Comparison of ENCODE assay signal across 38 mouse cellular contexts in the genomic region with DNA sequence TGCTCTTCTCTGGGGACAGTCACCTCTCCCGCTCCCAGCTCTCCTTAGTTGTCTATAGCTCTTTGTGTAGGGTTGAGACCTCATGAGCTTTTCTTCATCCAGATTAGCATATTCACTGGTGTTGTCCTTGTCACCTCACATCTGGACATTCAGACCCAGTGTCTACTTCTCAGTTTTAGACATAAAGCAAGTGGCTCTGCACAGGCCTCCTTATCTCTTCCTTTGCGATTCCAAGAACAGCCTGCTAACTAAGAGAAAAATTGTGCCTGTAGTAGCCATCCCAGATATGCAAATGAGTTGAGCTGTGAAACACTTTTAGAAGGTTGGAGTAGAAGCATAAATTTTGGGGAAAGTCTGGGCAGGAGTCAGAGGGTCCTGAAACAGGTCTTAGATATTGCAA. TPM values are rescaled to one million over a fixed set of nuclear protein-coding genes. Genes with fewer than 3 reads are reported as not detected.
DNase-seq lines count a peak whose midpoint lies in the region; ATAC-seq and TF ChIP-seq lines count a peak whose summit lies in the region.
"Had no signal": no experiment of that assay in that cellular context is flagged by ENCODE, and none has a peak within 500 bp of the region (broad histone marks: within the 10 kb centered on the region; RNA-seq: fewer than 3 reads in every experiment).

No protein-coding gene starts in this region.

- no peaks in the 10 kb centered on the region for H3K9me3 ChIP-seq in liver, embryonic 14.5 days (ENCODE audit: control insufficient read depth, low read length)
- H3K9me3 ChIP-seq in stomach, postnatal 0 days (ENCODE audit: control insufficient read depth, low read length), result no peaks in the 10 kb centered on the region
- H3K9me3 ChIP-seq: forebrain, embryonic 13.5 days; hindbrain, embryonic 15.5 days; kidney, embryonic 15.5 days; limb, embryonic 12.5 days; neural tube, embryonic 12.5 days had no signal

- no peak overlapping the region for H3K4me3 ChIP-seq in liver, embryonic 14.5 days (ENCODE audit: insufficient read depth in 1 of 2, low read depth in 2 of 2, low read length in 2 of 2)
- H3K4me3 ChIP-seq in stomach, postnatal 0 days (ENCODE audit: low read depth, low read length), result no peak overlapping the region
- H3K4me3 ChIP-seq: forebrain, embryonic 13.5 days; heart, embryonic 13.5 days; hindbrain, embryonic 10.5 days; hindbrain, embryonic 15.5 days; kidney, embryonic 15.5 days; layer of hippocampus, adult 2 months; left cerebral cortex, adult 2 months; limb, embryonic 12.5 days; neural tube, embryonic 12.5 days had no signal

- H3K27me3 ChIP-seq in liver, embryonic 14.5 days (ENCODE audit: control insufficient read depth, insufficient read depth, low read length), result no peaks in the 10 kb centered on the region
- no peaks in the 10 kb centered on the region for H3K27me3 ChIP-seq in stomach, postnatal 0 days (ENCODE audit: control insufficient read depth, insufficient read depth, low read length)
- H3K27me3 ChIP-seq: forebrain, embryonic 13.5 days; heart, embryonic 13.5 days; hindbrain, embryonic 15.5 days; kidney, embryonic 15.5 days; limb, embryonic 12.5 days; neural tube, embryonic 12.5 days had no signal

- 0 out of 2 replicates have a peak overlapping the region, but pooled peaks have one; percentile 20 for H3K9ac ChIP-seq in liver, embryonic 14.5 days (replicated peaks)
- H3K9ac ChIP-seq in stomach, postnatal 0 days (ENCODE audit: low read length), result no peak overlapping the region
- H3K9ac ChIP-seq: forebrain, embryonic 13.5 days; heart, embryonic 13.5 days; hindbrain, embryonic 15.5 days; kidney, embryonic 15.5 days; limb, embryonic 12.5 days; neural tube, embryonic 12.5 days had no signal

- H3K4me2 ChIP-seq in liver, embryonic 14.5 days (ENCODE audit: low read depth), result peak overlapping the region; percentile 44
- no peak overlapping the region for H3K4me2 ChIP-seq in stomach, postnatal 0 days (replicated peaks; ENCODE audit: low read depth)
- H3K4me2 ChIP-seq: forebrain, embryonic 13.5 days; heart, embryonic 13.5 days; hindbrain, embryonic 15.5 days; kidney, embryonic 15.5 days; limb, embryonic 12.5 days; midbrain, embryonic 11.5 days; neural tube, embryonic 12.5 days had no signal

- peak; percentile 32; the same call in 1 of the 2 replicates for ATAC-seq in common myeloid progenitor, adult 5-6 weeks (replicated peaks; ENCODE audit: low read depth, poor library complexity, severe bottlenecking)
- ATAC-seq in liver, embryonic 14.5 days (ENCODE audit: insufficient read depth), result peak; percentile 88
- ATAC-seq in megakaryocyte-erythroid progenitor cell, adult 5-6 weeks (replicated peaks; ENCODE audit: low FRiP score, low TSS enrichment, poor library complexity, severe bottlenecking), result peak; percentile 81
- ATAC-seq in erythroblast, adult 5-6 weeks (replicated peaks; ENCODE audit: low FRiP score, poor library complexity, severe bottlenecking), result no peak
- ATAC-seq in stomach, postnatal 0 days (ENCODE audit: low FRiP score, low TSS enrichment), result no peak
- ATAC-seq: activated CD4-positive, CD25-positive, alpha-beta regulatory T cell, adult 4 months; CD4-positive, CD25-positive, alpha-beta regulatory T cell, adult 4 months; forebrain, embryonic 13.5 days; lung, postnatal 0 days; midbrain, embryonic 16.5 days had no signal

- TF ChIP-seq EP300 in liver, embryonic 14.5 days (IDR thresholded peaks at IDR 0.05; ENCODE audit: low read depth), result peak; percentile 68
- TF ChIP-seq EP300 in stomach, postnatal 0 days (optimal IDR thresholded peaks at IDR 0.05), result no peak

- DNase-seq in testis, postnatal 14 days (ENCODE audit: low spot score), result peak; percentile 19
- DNase-seq in testis, postnatal 10 days (ENCODE audit: low spot score), result no peak
- peak; percentile 49 to 70 (median 61) for DNase-seq in liver, embryonic 14.5 days (ENCODE audit: low read depth in 3 of 3, low spot score in 3 of 3)
- no peak for DNase-seq in thymus, postnatal 0 days (ENCODE audit: low spot score)
- DNase-seq in stomach, postnatal 0 days (ENCODE audit: low spot score), result no peak
- DNase-seq: adrenal gland, adult 2 months; adrenal gland, postnatal 36 days; cerebellum, adult 11 months; cerebellum, adult 9-10 months; gastrocnemius, postnatal 14 days; heart, adult 11 months; heart, postnatal 14 days; kidney, adult 18-20 months; kidney, postnatal 36 days; lung, adult 18-20 months; lung, postnatal 4 days; thymus, adult 18-20 months; thymus, postnatal 36 days had no signal

- no peak for TF ChIP-seq CTCF in liver, embryonic 14.5 days (IDR thresholded peaks at IDR 0.05; ENCODE audit: low read depth)
- TF ChIP-seq CTCF in stomach, postnatal 0 days (IDR thresholded peaks at IDR 0.05; ENCODE audit: low read depth), result no peak

- WGBS in liver, embryonic 14.5 days (ENCODE audit: insufficient replicate concordance), result 17% methylated on average over 2 of the region's 2 CpGs
- WGBS in stomach, postnatal 0 days, result 85% methylated on average over 2 of the region's 2 CpGs

- peak overlapping the region; percentile 57 for H3K27ac ChIP-seq in liver, embryonic 14.5 days
- H3K27ac ChIP-seq in stomach, postnatal 0 days (replicated peaks), result no peak overlapping the region
- H3K27ac ChIP-seq: forebrain, embryonic 13.5 days; heart, embryonic 13.5 days; hindbrain, embryonic 10.5 days; hindbrain, embryonic 15.5 days; kidney, embryonic 15.5 days; layer of hippocampus, adult 2 months; left cerebral cortex, adult 2 months; limb, embryonic 12.5 days; neural tube, embryonic 12.5 days had no signal

- H3K4me1 ChIP-seq in liver, embryonic 14.5 days (replicated peaks; ENCODE audit: control insufficient read depth in 2 of 2, insufficient read depth in 2 of 2, low read length in 1 of 2), result peaks cover 16 to 24% of the 10 kb centered on the region in 2 experiments
- no peaks in the 10 kb centered on the region for H3K4me1 ChIP-seq in stomach, postnatal 0 days (replicated peaks; ENCODE audit: control insufficient read depth, insufficient read depth)
- H3K4me1 ChIP-seq: hindbrain, embryonic 10.5 days; hindbrain, embryonic 15.5 days; kidney, embryonic 15.5 days; limb, embryonic 12.5 days; neural tube, embryonic 12.5 days had no signal

- no peaks in the 10 kb centered on the region for H3K36me3 ChIP-seq in liver, embryonic 14.5 days (replicated peaks; ENCODE audit: control insufficient read depth, insufficient read depth, low read depth)
- no peaks in the 10 kb centered on the region for H3K36me3 ChIP-seq in stomach, postnatal 0 days (ENCODE audit: control insufficient read depth, insufficient read depth, low read length)
- H3K36me3 ChIP-seq: heart, embryonic 13.5 days; hindbrain, embryonic 10.5 days; hindbrain, embryonic 15.5 days; kidney, embryonic 15.5 days; limb, embryonic 12.5 days; neural tube, embryonic 12.5 days had no signal

RNA-seq across cellular contexts. Expression of a gene that starts 16.6 kb away (rescaled TPM):
- total RNA-seq in common myeloid progenitor, adult 5-6 weeks (2017), result 190 and 224 TPM in 2 replicates
- polyA plus RNA-seq in liver, embryonic 14.5 days (2012; rRNA removed), result 10.0 and 14.3 TPM in 2 replicates
- 110 and 116 TPM in 2 replicates for polyA plus RNA-seq in liver, embryonic 14.5 days (2014; fragmentation: Nextera tagmentation; extraction: Ambion mirVana)
- total RNA-seq in megakaryocyte-erythroid progenitor cell, adult 5-6 weeks (2014; fragmentation: Nextera tagmentation), result 109 and 127 TPM in 2 replicates
- total RNA-seq in megakaryocyte-erythroid progenitor cell, adult 5-6 weeks (2017), result 243 and 279 TPM in 2 replicates
- polyA plus RNA-seq in thymus, postnatal 0 days (2015; fragmentation: Nextera tagmentation; extraction: Ambion mirVana), result 281 and 293 TPM in 2 replicates
- total RNA-seq in erythroblast, adult 5-6 weeks (2015; ENCODE audit: low replicate concordance), result 40.5 and 93.4 TPM in 2 replicates
- 24.1 and 38.3 TPM in 2 replicates for total RNA-seq in erythroblast, adult 5-6 weeks (2017; ENCODE audit: low replicate concordance)
- 157 and 163 TPM in 2 replicates for polyA plus RNA-seq in stomach, postnatal 0 days (2015; fragmentation: Nextera tagmentation; extraction: Ambion mirVana)

RNA-seq across cellular contexts. Expression of a gene that starts 28.0 kb away (rescaled TPM):
- total RNA-seq in common myeloid progenitor, adult 5-6 weeks (2017), result not detected in 2 replicates
- polyA plus RNA-seq in liver, embryonic 14.5 days (2012; rRNA removed), result 0.23 and 0.41 TPM in 2 replicates
- polyA plus RNA-seq in liver, embryonic 14.5 days (2014; fragmentation: Nextera tagmentation; extraction: Ambion mirVana), result 0.45 and 0.50 TPM in 2 replicates
- total RNA-seq in megakaryocyte-erythroid progenitor cell, adult 5-6 weeks (2014; fragmentation: Nextera tagmentation), result 1.4 and 1.5 TPM in 2 replicates
- total RNA-seq in megakaryocyte-erythroid progenitor cell, adult 5-6 weeks (2017), result 0.47 and 0.53 TPM in 2 replicates
- polyA plus RNA-seq in thymus, postnatal 0 days (2015; fragmentation: Nextera tagmentation; extraction: Ambion mirVana), result not detected in 2 replicates
- total RNA-seq in erythroblast, adult 5-6 weeks (2015; ENCODE audit: low replicate concordance), result not detected in 2 replicates
- not detected in 2 replicates for total RNA-seq in erythroblast, adult 5-6 weeks (2017; ENCODE audit: low replicate concordance)
- not detected in 2 replicates for polyA plus RNA-seq in stomach, postnatal 0 days (2015; fragmentation: Nextera tagmentation; extraction: Ambion mirVana)
- total RNA-seq: adrenal gland, adult 2 months; adrenal gland, postnatal 36 days; gastrocnemius, postnatal 14 days; heart, postnatal 14 days; left cerebral cortex, postnatal 25 days had no signal
- polyA plus RNA-seq: activated CD4-positive, CD25-positive, alpha-beta regulatory T cell, adult 4 months; CD4-positive, CD25-positive, alpha-beta regulatory T cell, adult 4 months; embryonic facial prominence, embryonic 14.5 days; forebrain, embryonic 13.5 days; heart, embryonic 13.5 days; hindbrain, embryonic 10.5 days; kidney, embryonic 15.5 days; limb, embryonic 12.5 days; midbrain, embryonic 11.5 days; midbrain, embryonic 16.5 days had no signal

RNA-seq across cellular contexts. Expression of a gene that starts 55.3 kb away (rescaled TPM):
- 0.10 TPM in 1 of 2 replicates, not detected in the other for total RNA-seq in common myeloid progenitor, adult 5-6 weeks (2017)
- 0.04 and 0.09 TPM in 2 replicates for polyA plus RNA-seq in liver, embryonic 14.5 days (2012; rRNA removed)
- polyA plus RNA-seq in liver, embryonic 14.5 days (2014; fragmentation: Nextera tagmentation; extraction: Ambion mirVana), result 0.08 TPM in 1 of 2 replicates, not detected in the other
- total RNA-seq in megakaryocyte-erythroid progenitor cell, adult 5-6 weeks (2014; fragmentation: Nextera tagmentation), result 0.76 and 0.82 TPM in 2 replicates
- total RNA-seq in megakaryocyte-erythroid progenitor cell, adult 5-6 weeks (2017), result not detected in 2 replicates
- 0.57 and 0.85 TPM in 2 replicates for polyA plus RNA-seq in thymus, postnatal 0 days (2015; fragmentation: Nextera tagmentation; extraction: Ambion mirVana)
- not detected in 2 replicates for total RNA-seq in erythroblast, adult 5-6 weeks (2015; ENCODE audit: low replicate concordance)
- 0.51 TPM in 1 of 2 replicates, not detected in the other for total RNA-seq in erythroblast, adult 5-6 weeks (2017; ENCODE audit: low replicate concordance)
- 0.16 and 0.18 TPM in 2 replicates for polyA plus RNA-seq in stomach, postnatal 0 days (2015; fragmentation: Nextera tagmentation; extraction: Ambion mirVana)
- total RNA-seq: heart, postnatal 14 days had no signal
- polyA plus RNA-seq: CD4-positive, CD25-positive, alpha-beta regulatory T cell, adult 4 months; heart, embryonic 13.5 days; hindbrain, embryonic 15.5 days; intestine, embryonic 14.5 days; kidney, embryonic 15.5 days; lung, postnatal 0 days; midbrain, embryonic 11.5 days; midbrain, embryonic 16.5 days; neural tube, embryonic 12.5 days had no signal

Comparison
In these comparisons a context has a peak if more than half of its experiments do, and no peak if none do; other contexts are left out.
1. DNase-seq: peak in testis, postnatal 14 days (single experiment) and liver, embryonic 14.5 days (3 of 3); none in testis, postnatal 10 days (single experiment), thymus, postnatal 0 days (single experiment) and stomach, postnatal 0 days (single experiment).
2. ATAC-seq: peak in common myeloid progenitor, adult 5-6 weeks (single experiment), liver, embryonic 14.5 days (single experiment) and megakaryocyte-erythroid progenitor cell, adult 5-6 weeks (single experiment); none in erythroblast, adult 5-6 weeks (single experiment) and stomach, postnatal 0 days (single experiment).